Mouse (Mus musculus): ENCODE measurements around the gene Kremen2.
A peak's percentile ranks its signal among the peaks of the same experiment; 100 is the strongest.

The Kremen2 gene

DNA sequence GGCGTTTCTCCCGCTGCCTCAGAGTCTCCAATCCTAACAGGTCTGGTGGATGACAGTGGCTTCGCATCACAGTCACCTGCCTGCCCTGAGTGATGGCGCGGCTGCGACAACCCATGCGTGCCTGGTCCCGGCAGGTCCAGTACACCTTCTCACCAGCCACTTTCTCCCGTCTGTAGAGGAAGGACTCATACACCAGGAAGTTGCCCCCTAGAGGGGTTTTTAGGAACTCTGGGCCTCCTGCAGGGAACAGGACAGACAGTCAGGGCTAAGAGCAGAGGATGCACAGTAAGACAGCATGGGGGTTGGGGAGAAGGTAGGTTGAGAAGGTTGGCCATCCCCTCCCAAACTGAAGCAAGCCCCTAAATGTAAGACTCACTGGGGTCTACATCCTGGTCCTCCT is 14.6 kb upstream of the Kremen2 start:
- DNase-seq (ENCODE audit: low spot score in 2 of 2) = no peak

DNA sequence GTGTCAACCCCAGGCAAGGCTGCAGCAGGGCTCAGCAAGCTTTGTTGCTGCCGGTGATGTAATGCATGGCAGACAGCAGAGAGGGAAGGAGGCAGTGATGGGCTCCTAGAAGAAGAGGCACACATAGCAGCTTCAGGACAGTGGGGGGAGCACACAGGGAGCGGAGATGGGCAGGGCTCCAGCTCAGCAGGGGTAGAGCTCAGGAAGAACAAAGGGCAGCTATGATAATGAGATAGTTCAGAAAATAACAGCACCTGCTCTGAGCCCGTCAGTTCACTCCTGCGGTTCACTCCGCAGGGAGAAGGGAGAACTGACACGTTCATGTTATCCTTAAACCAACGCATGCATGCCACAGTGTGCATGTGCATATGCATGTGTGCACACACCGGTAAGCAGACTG is 13.2 kb upstream of the Kremen2 start:
- DNase-seq (ENCODE audit: low spot score in 2 of 2) = no peak

DNA sequence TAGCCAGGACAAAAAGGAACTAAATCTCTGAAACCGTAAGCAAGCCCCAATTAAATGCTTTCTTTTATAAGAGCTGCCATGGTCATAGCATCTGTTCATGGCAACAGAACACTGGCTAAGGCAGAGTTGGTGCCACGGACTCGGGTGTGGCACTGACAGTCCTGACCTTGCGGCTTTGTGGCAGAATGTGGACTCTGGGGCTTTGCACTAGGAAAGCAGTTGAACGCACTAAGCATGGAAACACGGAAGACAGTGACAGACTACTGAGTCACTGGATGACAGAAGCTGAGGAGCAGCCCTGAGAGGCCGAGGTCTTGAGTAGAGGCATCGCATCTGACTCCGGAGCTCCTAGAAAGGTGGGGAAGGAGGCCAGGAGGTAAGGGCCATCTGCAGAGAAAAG is 11.9 kb upstream of the Kremen2 start:
- no peak for DNase-seq (ENCODE audit: low spot score in 2 of 2)

DNA sequence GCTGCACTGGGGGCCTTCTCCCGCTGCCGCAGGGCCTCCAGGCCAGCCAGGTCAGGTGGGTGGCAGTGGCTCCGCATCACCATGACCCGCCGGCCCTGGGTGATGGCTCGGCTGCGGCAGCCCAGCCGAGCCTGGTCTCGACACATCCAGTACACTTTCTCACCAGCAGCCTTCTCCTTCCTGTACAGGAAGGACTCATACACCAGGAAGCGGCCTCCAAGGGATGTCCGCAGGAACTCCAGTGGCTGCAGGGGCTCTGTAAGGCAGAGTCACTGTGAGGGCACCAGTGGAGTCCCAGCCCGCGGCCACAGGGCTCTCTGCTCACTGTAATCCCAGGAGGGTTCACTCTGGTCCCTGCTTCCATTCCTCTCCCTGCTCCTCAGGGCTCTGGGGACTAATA is 10.1 kb upstream of the Kremen2 start:
- DNase-seq (ENCODE audit: low spot score in 2 of 2) = no peak

DNA sequence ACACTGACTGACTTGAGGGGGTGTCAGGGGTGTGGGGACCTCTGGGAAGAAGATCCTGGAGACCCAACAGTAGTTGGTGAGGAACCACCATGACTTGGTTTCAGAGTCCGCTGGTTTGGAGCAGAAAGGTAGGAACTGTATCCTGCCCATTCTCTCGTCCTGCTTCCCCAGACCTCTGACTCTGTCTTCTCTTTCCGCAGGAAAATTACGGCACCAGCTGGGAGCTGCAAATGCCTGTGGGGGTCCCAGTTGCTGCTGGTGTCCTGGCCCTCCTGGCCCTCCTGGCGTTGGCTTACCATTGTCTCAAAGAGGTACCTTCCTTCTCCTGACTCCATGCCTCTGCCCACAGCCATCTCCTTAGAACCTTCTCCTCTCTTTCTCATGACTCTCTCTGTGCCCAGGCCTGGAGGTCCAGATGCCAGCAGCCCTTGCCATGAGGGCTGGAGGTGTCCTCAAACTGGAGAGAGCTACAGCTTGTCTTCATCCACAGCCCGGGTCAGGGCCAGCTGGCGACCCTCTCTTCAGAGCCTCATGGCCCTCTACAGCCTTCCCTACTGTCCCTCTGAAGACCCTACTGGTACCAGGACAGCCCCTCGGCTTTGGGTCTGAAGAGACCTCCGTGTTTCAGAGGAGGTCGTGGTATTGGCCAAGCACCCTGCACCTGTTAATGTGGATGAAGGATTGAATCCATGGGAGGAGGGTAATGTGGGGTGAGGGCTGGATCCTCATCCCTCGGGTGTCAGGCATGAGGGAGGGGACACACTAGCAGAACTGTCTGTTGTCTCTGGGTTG is 4.0 kb upstream of the Kremen2 start:
- no peak for DNase-seq (ENCODE audit: low spot score in 2 of 2)

DNA sequence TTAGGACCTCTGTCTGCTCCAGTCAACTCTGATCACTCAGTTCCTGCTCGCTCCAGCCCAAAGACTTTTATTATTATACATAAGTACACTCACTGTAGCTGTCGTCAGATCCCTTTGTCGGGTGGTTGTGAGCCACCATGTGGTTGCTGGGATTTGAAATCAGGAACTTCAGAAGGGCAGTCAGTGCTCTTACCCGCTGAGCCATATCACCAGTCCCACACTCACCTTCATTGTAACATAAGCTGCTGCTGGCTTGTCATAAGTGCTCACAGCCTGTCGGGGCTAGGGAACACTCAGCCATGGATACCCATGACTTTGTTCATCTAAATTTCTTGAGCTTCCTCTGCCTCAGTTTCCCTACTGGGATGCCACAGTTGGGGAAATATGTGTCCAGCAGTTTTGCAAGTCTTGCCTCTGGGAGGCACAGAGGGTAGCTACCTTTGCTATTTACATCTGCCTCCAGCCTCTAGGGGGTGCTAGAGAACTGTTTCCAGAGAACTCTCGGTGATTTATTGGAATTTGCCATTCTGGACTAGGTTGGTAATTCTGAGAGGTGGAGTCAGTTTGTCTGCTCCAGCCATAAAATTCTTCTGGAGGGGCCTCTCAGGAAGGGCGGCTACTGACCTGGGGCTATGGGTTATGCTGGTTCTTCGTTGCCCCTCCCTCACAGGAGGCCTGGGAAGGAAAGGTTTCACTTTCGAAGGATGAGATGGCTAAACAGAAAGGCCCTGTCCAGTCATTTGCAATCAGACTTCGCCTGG is 3.2 kb upstream of the Kremen2 start:
- no peak for DNase-seq (ENCODE audit: low spot score in 2 of 2)

DNA sequence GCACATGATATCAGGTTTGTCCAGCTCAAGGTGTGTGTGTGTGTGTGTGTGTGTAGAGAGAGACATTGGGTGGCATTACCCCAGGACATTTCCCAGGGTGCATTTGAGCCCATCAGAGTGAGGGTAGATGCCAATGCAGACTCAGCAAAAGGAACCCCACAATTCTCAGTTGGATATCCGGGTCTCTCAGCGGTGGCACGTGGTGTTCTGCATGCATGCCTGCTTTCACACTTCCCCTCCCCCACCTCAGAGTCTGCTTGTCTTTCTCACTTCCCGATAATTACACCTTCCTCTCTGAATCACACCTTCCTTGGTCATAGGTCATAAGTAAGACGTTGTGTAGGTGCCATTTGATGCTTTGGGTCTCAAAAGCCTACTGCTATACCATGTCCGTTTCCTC is 2.4 kb upstream of the Kremen2 start:
- no peak for DNase-seq (ENCODE audit: low spot score in 2 of 2)

DNA sequence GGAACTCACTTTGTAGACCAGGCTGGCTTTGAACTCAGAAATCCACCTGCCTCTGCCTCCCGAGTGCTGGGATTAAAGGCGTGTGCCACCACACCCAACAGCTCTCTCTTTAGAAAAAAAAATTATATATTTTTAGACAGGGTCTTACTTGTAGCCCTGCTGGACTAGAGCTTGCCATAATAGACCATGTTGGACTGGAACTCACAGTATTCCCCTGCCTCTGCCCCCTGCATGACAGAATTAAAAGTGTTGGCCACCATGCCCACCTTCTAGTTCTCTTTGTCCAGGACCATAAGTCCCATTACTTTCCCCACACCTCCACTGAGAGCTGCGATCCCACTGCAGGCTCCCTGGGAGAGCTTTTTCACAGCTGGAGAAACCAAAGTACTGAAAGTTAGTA is 1.8 kb upstream of the Kremen2 start:
- DNase-seq (ENCODE audit: low spot score in 2 of 2) = no peak

DNA sequence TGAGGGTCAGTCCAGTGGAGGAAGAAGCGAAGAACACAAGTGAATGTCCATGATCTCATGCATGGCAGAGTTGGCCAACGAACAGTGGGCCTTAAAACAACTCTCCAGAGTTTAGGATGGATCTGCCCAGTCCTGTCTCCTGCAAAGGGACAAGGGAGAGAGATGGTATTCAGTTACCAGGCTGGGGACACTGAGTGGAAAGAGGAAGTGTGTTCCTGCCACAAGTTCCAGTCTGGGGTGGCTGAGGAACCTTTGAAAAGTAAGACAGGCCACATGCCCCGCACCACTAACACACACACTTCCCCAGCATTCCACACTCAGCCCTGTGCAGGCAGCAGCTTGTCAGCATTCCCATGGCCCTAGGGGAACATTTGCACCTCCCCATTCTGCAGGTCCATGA is 1.1 kb upstream of the Kremen2 start:
- no peak for DNase-seq (ENCODE audit: low spot score in 2 of 2)

DNA sequence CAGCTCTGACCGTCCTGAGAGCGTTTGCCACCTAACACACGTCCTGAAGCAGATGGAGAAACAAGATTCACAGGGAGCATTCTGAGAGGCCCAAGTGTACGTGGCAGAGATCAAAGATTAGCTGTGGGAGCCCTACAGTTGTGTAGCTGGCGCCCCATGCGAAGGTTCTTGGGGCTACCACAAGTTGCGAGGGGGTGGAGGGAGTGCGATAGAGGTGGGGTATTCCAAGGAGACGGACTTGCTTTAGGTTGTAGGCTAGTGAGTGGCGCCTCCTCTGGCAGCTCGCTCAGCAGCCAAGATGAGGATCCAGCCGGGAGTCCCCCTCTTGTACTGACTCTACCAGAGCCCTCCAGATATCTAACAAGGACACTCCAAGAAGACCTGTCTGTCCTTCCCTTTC is 678 bp upstream of the Kremen2 start:
- DNase-seq (ENCODE audit: low spot score in 2 of 2) = no peak

DNA sequence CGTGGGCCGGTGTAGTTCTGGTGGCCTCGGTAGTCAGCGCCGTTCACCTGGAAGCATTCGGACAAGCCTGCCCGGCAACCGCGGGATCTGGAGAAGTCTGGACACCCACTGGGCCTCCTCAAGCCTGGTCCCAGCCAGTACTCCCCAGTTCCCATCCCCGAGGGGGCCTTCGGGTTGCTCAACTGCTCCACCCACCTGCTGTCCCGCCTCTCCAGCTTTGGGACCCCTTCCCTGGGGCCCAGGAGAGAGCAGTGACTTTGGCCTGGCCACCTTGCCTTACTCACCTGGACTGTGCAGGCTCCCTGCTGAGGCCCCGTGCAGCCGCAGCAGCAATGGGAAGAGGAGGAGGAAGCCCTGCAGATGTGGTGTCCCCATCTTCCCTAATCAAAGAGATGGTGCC is 982 bp downstream of the Kremen2 start:
- DNase-seq (ENCODE audit: low spot score in 2 of 2) = no peak

DNA sequence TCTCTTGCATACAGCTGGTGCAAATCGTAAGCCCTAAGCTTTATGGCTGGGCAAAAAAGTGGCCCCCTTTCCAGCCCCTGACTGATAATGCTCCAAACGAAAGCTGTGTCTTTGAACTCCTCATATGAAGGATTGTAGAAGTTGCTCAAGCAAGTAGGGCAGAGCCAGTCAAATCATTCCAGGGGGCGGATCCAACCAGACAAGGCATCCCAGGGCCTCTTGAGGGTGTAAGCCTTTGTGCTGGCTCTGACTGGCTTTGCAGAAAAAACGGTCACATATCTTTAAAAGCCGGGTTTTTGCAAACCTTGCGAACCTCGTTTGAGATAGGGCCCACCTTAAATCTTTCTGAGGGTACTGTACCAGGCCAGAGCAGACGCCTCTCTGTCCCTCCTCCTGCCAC is 1.6 kb downstream of the Kremen2 start:
- no peak for DNase-seq (ENCODE audit: low spot score in 2 of 2)

DNA sequence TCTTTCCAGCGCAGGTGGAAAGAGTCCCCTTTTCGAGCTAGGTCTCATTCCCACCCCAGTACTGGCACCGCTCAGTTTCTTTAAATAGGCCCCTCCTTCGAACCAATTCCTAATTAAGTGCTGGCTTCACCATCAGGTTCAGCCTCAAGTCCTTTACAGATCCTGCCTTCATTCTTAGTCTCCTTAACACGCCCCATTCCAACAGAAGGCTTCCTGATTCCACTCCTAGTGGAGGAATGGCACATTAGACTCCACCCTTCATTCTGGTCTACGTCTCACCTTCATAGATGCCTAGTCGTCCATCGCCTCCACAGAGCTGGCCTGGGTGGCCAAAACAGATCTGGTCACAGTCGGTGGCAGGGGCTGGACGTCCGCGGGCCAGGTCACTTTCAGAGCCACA is 2.7 kb downstream of the Kremen2 start:
- DNase-seq (ENCODE audit: low spot score in 2 of 2) = no peak

DNA sequence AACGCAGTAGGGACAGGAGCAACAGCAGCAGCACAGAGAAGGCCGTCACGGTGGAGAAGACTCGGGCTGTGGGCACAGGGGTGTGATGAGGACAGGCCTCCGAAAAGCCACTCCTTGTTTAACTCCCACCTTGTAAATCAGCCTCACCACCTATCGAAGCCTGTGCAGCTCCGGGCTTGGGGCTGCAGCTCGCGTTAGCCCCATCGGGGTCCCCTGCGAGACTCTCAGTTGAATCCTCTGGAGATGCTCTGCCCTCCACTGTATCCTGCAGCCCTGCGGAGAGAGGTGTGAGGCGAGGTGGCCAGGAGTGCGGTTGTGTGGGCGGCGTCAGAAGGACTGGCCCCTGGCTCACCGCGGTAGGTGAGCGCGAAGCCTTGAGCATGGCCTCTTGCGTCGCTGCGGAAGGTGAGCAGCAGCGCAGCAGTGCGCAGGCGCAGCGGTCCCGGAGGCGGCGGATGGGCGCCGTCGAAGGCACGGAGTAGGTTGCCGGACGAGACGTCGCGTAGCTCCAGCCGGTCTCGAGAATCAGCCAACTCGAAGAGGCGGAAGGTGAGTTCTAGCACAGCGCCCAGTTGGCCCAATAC is 3.3 kb downstream of the Kremen2 start:
- no peak for DNase-seq (ENCODE audit: low spot score in 2 of 2)

DNA sequence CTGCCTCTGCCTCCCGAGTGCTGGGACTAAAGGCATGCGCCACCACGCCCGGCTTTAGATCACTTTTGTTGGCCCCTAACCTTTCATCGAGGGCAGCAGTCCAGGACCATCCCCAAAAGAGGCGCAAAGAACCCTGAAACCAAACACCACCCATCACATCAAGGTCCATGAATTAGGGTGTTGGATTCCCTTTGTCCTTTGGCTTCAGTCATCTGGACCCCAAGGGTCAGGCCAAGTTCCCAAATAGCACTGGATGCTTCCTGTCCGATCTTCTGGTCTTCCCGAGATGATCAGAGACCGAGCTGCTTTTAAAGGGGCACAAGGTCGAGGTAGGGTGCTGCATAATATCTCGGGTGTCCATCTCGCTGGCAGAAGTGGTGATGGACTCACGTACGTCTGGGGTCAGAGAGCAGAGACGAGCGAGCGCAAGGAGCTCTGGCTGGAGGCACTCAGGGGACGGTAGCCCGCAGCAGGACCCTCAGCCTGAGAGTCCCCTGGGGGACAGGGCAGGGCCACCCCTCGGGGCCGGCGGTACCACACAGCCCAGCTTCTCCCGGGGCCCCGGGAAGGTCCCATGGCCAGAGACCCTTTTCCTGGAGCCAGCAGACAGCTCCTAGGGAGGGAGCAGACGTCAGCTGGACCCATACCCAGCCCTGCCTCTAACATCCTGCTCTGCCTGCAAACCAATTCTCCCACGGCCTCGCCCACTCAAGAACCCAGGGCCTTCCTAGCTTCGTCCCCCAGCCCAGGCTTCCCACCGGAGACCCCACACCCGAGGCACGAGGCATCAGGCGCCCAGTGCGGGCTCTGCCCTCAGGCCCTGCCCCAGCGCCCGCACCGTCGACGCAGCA is 4.0 kb downstream of the Kremen2 start:
- no peak for DNase-seq (ENCODE audit: low spot score in 2 of 2)

DNA sequence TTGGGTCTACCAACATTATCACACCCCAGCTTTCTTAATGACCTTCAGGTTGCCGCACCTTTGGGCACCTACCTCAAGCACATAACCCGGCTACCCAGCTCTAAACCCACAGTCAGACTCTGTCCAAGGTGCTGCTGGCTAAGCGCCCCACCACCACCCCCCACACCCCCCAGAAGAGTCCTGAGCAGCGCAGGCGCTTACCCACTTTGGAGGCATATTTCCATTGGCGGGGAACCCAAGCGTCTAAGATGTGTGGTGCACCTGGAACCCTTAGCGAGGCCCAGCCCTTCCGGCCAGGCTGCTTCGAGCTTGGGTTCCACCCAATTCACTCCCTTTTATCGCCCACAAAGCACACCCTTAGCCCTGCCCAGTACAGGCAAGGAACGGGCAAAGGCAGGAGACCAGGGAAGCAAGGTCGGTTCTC is 5.0 kb downstream of the Kremen2 start, which contains the start of gene Paqr4:
Gene Paqr4 (minus strand): TSS at position 270 of the 424 bp plus-strand sequence.
- no peak for DNase-seq (ENCODE audit: low spot score in 2 of 2)

DNA sequence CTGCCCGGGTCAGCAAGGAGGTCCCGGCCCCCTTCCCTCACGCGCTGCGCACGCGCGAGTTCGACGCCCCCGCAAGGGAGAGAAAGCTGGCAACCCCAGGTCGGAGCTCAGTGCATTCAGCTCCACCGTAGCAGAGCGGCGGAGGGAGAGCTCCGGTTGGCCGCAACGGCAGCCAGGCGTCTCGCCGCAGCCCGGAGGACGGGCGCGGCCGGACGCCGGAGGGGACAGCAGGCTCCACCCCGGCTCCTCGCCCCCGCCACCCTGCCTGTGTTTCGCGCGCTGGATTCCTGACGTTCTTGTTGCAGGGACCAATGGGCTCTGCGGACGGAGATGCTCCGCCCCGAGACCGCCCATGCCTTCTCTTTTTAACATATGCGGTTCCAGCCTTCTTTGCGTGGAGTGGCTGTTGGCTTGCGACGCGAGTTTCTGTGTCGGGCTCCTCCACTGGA is 5.5 kb downstream of the Kremen2 start:
- DNase-seq (ENCODE audit: low spot score in 2 of 2) = peak; percentile 85 to 87

DNA sequence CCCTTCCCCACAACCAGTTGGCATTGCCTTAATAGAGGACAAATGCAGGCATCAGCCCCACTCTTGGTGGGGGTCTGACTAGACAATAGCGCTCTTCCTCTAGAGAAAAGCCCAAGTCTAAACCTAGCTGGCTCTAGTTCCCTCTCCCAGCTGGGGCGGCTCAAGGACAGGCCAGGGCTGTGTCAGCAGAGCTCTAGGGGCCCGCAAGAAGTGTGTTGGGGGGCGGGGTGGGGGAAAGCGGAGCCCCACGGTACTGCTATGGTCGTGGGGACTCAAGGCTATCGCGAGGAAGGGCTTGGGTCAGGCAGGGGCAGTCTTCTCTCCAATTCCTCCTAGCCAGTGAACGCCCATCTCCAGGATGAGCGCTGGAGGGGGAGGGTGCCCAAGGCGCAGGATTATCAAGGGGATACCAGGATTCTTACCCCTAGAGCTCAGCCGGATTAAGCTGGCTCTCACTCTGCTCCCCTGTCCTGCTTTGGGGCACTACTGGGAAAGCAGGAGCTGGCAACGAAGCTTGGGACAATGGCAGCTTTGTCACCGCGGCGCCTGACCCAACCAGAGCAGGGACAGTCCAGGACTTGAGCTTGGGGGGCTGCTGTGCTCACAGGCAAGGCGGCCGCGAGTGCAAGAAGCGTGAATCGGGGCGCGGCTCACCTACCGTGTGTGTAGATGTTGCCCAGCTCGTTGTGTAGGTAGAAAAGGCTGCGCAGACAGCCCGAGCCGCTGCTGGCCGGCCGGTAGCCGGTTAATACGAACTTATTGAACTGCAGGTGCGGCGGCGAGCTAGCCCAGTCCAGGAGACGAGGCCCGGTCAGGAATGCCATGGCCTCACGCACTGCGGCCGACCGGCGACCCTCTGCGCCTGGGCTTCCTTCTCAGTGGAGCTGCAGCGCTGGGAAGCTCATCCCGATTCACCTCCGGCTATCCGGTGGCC is 6.2 kb downstream of the Kremen2 start:
- no peak for DNase-seq (ENCODE audit: low spot score in 2 of 2)

DNA sequence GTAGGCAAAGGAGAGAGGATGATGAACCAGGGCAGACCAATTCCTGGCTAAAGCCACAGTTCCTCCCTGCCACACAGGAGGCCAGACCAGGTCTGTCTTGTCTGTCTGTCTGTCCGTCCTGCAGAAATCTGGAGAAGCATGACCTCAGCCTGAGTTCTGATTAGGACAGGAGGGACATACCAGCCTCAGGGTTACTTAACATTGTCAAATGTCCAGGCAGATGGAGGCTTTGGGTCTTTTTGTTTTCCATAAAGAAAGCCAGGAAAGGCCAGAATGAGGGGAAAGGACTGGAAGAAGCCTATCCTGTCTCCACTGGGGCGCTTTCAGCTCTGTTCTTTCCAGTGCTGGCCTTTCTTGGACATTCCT is 6.8 kb downstream of the Kremen2 start:
- no peak for DNase-seq (ENCODE audit: low spot score in 2 of 2)

DNA sequence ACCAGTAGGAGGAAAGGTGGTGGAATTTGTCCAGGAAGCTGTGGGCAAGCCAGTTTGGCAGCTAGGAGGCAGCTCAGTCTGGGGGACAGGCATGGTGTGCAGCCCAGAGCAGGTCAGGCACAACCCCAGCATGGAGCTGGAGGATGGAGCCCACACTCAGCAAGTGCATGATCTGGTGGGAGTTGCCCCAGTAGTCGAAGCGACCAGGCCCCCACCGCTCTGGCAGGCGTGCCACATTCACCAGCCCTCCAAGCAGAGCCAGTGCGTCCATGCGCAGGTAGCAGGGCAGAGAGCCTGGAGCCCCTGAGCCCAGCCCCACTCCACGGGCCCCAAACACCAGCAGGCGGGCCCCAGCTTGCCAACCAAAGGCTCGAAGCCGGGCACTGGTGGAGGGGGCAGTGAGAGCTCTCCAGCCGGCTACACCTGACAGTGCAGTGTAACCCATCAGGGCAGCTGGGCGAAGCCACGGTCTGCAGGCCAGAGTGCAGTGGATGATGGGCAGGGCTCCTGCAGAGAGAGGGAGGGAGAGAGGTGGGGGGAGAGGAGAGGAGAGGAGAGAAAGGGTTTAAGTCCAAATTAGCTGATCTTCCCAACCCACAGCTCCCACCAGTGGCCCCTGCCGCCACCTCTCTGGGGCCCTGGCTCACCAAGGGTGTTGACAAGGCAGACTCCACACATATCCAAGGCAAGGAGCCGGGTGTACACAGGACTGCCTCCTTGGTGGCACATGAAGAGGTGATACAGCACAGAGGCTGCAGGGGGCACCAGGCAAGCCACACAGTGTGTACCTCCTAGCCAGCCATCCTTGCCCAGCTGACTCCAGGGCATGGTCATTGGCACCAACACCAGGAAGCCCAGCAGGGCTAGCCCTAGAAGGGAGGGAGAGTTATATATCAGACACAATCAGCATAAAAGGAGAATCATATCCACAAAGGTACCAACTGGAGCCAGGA is 7.9 kb downstream of the Kremen2 start:
- no peak for DNase-seq (ENCODE audit: low spot score in 2 of 2)
